Mouse (Mus musculus) forebrain, postnatal 0 days (tissue): ENCODE data around the gene Sh3pxd2a. TPM values are rescaled to one million over a fixed set of nuclear protein-coding genes. Genes with fewer than 3 reads are reported as not detected.

ENCODE experiments used
- ATAC-seq: fragments of 200-750 bp; cut with Nextera tagmentation; 2 replicates; pipeline ENCODE4 v1.8.0; 2017; ENCODE audit warnings: mild to moderate bottlenecking, moderate library complexity
- DNase-seq: peaks from one replicate; pipeline ENCODE4 v3.0.0-alpha.2; 2015
- H3K27ac ChIP-seq: fragments of 300-500 bp; sonication (generic); 2 replicates; pipeline ENCODE4 v1.5.1; 2014; ENCODE audit warnings: low read depth, mild to moderate bottlenecking, antibody characterized with exemption, low read length, moderate library complexity, mixed read lengths
- H3K27me3 ChIP-seq: fragments of 300-500 bp; sonication (generic); 2 replicates; pipeline ENCODE4 v1.6.1; 2014; ENCODE audit warnings: mild to moderate bottlenecking, low read length, mixed read lengths; ENCODE audit not compliant: insufficient read depth
- H3K36me3 ChIP-seq: fragments of 300-500 bp; sonication (generic); 2 replicates; pipeline ENCODE4 v1.6.1; 2014; ENCODE audit warnings: mild to moderate bottlenecking, moderate library complexity; ENCODE audit not compliant: insufficient read depth
- H3K4me1 ChIP-seq: fragments of 300-500 bp; sonication (generic); 2 replicates; pipeline ENCODE4 v1.6.1; 2014; ENCODE audit warnings: antibody characterized with exemption; ENCODE audit not compliant: insufficient read depth
- H3K4me2 ChIP-seq: fragments of 300-500 bp; sonication (generic); 2 replicates; pipeline ENCODE4 v1.6.1; 2014; ENCODE audit warnings: low read depth, mild to moderate bottlenecking, moderate library complexity
- H3K4me3 ChIP-seq: fragments of 300-500 bp; sonication (generic); 2 replicates; pipeline ENCODE4 v1.5.1; 2014; ENCODE audit warnings: low read depth, low read length, mixed read lengths
- H3K9ac ChIP-seq: fragments of 300-500 bp; sonication (generic); 2 replicates; pipeline ENCODE4 v1.6.1; 2014; ENCODE audit warnings: mild to moderate bottlenecking
- H3K9me3 ChIP-seq: fragments of 300-500 bp; sonication (generic); 2 replicates; pipeline ENCODE4 v1.6.1; 2016; ENCODE audit warnings: low read length
- CTCF ChIP-seq: sonication (generic); IDR thresholded peaks from 2 replicates; pipeline ENCODE4 v1.5.1; 2016; ENCODE audit warnings: antibody characterized with exemption, control low read depth, low read depth
- WGBS: fragments of 180-500 bp; shearing (Covaris S2); extraction: QIAGEN DNeasy Blood & Tissue Kit; methylation state at CpG from one replicate; pipeline ENCODE4 v1.1.7; 2014; 5-methylcytosine and 5-hydroxymethylcytosine counted together
- polyA plus RNA-seq: library from polyadenylated mRNA; unstranded; fragments of >200 nt; fragmentation: Nextera tagmentation; extraction: Ambion mirVana; gene quantifications from 2 replicates; pipeline ENCODE4 v1.2.1, GENCODE M21; 2015
- total RNA-seq: library from RNA; depleted of rRNA; stranded (reverse); fragments of >200 nt; gene quantifications from 2 replicates; pipeline ENCODE4 v1.2.3, GENCODE M21; 2014

The Sh3pxd2a gene
- total and polyA plus RNA-seq, 2 experiments from 2014 or later: 1.2 to 20.8 TPM

DNA sequence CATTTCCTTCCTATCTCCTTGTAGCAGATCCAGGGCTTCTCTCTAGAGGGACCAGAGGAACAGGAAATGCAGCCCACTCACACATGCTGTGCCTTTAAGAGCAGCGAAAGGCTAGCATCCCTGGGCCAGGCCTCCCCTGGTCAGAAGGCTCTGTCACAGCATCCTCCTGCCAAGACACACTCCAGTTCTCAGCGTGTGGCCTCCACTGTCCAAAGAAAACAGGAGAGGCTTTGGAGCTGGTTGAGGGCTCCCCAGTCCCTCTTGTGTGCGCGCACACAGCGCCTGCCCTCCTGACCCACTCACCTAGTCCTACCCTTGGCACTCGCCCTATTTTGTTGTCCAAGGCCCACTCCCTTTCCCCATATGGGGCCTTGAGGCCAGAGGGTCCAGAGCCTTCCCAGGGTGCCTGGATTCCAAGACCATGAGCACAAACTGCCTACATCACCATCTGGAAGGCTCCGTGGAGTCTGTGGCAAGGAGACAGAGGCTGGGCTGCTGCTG lies 171.7 kb downstream of the Sh3pxd2a start:
- no peak for DNase-seq
- Histone ChIP-seq H3K27ac (no peak overlapping the region), H3K36me3 (no peaks in the 10 kb centered on the region), H3K4me1 (no peaks in the 10 kb centered on the region), H3K27me3 (no peaks in the 10 kb centered on the region), H3K4me3 (no peak overlapping the region), H3K4me2 (no peak overlapping the region), H3K9ac (no peak overlapping the region), H3K9me3 (no peaks in the 10 kb centered on the region)
- ATAC-seq: no peak
- no peak for TF ChIP-seq CTCF
- 53% methylated on average over 7 of the region's 7 CpGs for WGBS

DNA sequence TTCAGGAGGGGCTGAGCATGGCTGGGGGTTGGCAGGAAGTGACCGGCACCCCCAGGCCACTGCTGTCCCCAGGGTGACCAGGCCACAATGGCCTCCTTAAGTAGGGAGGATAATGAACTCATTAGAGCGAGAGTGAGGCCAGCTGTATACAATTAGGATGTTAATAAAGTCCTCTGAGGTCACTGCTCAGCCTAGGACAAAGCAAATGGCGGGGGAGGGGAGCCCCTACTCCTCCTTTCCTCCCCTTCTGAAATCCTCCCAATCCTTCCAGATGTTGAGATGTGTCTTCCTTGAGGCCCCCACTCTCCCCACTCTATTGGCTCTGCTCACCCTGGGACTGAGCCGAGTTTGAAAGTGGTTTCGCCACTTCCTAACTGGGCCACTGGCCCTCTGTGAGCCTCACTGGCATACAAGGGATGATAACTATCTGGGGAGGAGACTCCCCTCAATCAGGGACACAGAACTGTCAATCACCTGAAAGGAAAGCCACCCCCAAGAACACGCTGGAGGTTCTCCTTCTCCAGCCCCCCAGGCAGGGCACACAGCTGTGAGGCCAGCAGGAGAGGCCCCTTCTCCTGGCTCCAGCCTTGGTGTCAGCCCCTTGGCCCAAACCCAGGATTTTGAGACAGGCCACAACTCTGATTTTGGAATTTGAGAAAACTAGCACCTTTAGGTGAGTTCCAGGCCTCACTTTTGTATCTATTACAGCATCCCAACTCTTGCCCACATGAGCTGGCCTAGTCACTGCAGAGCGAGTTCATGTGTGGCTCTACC lies 172.7 kb downstream of the Sh3pxd2a start:
- no peaks in the 10 kb centered on the region for H3K27me3 ChIP-seq
- no peaks in the 10 kb centered on the region for H3K9me3 ChIP-seq
- no peak overlapping the region for H3K9ac ChIP-seq
- no peak for TF ChIP-seq CTCF
- no peak overlapping the region for H3K4me3 ChIP-seq
- no peak overlapping the region for H3K27ac ChIP-seq
- no peaks in the 10 kb centered on the region for H3K4me1 ChIP-seq
- DNase-seq: no peak
- 47% methylated on average over 7 of the region's 7 CpGs for WGBS
- H3K36me3 ChIP-seq: peaks cover 1% of the 10 kb centered on the region; the same call in 1 of the 2 replicates
- no peak overlapping the region for H3K4me2 ChIP-seq
- ATAC-seq: no peak; the same call in 1 of the 2 replicates

DNA sequence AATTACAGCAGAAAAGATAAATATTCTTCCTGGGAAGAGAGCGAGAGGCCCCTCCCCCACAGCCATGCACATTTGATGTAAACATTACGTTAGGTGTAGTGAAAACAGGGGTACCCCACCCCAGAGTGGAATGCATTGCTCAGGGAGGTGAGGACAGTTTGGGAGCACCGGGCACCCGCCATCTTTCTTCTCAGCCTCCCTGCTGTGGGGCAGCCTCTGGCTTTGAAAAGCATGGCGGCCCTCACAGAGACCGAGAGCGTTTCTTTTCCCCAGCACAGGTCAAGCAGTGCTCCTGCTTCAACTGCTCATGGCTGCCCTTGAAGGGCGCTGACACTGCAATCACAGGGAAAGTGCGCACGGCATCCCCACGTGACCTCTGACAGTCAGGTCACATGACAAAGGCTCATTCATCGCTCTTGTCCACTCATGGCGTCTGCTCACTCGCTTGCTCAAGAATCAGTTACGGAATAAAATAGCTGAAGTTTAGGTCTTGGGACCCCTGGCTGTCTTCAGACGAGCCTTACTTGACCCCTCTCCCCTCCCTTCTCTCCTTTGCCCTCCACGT lies 177.2 kb downstream of the Sh3pxd2a start:
- DNase-seq (no peak), ATAC-seq (no peak)
- Histone ChIP-seq H3K9me3 (no peaks in the 10 kb centered on the region), H3K4me1 (no peaks in the 10 kb centered on the region), H3K27me3 (no peaks in the 10 kb centered on the region), H3K27ac (no peak overlapping the region), H3K9ac (no peak overlapping the region), H3K4me2 (no peak overlapping the region), H3K36me3 (peaks cover 3% of the 10 kb centered on the region; the same call in 1 of the 2 replicates), H3K4me3 (no peak overlapping the region)
- no peak for TF ChIP-seq CTCF
- WGBS: 83% methylated on average over 17 of the region's 17 CpGs

DNA sequence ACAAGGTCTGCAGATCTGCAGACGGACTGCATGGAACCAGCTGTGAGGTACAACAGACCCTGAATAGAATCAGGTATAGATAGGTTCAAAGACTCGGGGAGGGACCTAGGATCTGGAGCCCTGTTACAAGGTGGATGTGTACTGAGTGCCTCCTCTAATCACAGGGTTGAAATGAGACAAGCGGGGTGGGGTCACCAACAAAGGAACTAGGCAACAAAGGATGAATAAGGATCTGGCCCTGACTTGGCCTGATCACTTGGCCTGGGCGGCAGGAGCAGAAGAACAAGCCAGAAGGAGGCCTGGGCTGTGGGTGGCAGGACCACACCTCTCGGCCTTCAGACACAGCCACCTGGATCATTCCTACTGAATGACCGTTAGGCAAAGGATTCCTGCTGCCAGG lies 178.6 kb downstream of the Sh3pxd2a start:
- peaks cover 3% of the 10 kb centered on the region; the same call in 1 of the 2 replicates for H3K36me3 ChIP-seq
- H3K27me3 ChIP-seq: no peaks in the 10 kb centered on the region
- ATAC-seq (no peak), DNase-seq (no peak)
- no peak for TF ChIP-seq CTCF
- no peak overlapping the region for H3K9ac ChIP-seq
- no peaks in the 10 kb centered on the region for H3K4me1 ChIP-seq
- no peak overlapping the region for H3K4me3 ChIP-seq
- H3K9me3 ChIP-seq: no peaks in the 10 kb centered on the region
- H3K4me2 ChIP-seq: no peak overlapping the region
- H3K27ac ChIP-seq: no peak overlapping the region
- 79% methylated on average over 6 of the region's 6 CpGs for WGBS

DNA sequence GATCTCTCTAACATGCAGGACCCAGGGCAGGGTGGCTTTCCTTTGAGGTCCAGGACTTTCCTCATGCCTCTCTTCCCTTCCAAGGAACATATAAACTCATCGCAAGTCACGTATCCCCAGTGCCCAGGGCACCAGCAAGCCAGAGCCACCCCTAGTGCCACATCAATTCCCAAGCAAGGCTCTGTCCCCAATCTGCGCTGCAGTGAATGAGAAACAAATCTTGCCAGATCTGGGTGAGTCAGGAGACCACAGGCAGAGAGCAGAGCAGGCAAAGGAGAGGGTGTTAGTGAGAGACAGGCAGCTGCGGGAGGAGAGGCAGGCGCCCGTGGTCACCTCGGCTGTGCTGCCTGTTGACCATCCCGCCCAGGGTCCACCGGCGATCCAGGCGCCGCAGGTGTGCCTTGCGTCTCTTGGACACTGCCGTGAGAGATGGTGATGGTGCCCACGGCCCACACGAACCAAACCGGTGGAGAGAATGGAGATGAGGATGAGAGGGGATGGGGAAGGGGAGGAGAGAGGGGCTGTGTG lies 181.4 kb downstream of the Sh3pxd2a start:
- Histone ChIP-seq H3K27me3 (no peaks in the 10 kb centered on the region), H3K27ac (no peak overlapping the region), H3K36me3 (peaks cover 3% of the 10 kb centered on the region; the same call in 1 of the 2 replicates), H3K4me2 (no peak overlapping the region), H3K9me3 (no peaks in the 10 kb centered on the region), H3K4me1 (peaks cover 12% of the 10 kb centered on the region; the same call in 1 of the 2 replicates), H3K4me3 (no peak overlapping the region), H3K9ac (no peak overlapping the region)
- DNase-seq: no peak
- no peak for TF ChIP-seq CTCF
- no peak for ATAC-seq
- 97% methylated on average over 17 of the region's 17 CpGs for WGBS

DNA sequence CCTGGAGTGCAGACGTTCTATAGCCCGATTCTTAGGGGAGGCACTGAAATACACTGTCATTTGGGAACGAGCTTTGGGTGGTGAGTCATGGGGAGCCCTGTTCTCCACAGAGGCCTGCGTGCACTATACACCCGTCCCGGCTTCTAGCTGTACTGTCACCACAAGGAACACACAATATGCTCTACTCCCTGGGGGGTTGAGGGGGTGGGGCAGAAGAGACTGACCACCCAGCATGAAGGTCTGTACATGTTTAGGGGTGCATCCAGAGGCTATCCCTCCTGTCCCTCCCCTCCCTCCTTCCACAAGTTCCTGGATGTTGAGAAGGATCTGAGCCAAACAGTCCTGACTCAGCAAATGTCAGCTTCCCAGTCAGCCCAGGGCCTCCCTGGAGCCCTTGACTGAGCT lies 182.1 kb downstream of the Sh3pxd2a start:
- H3K36me3 ChIP-seq: peaks cover 3% of the 10 kb centered on the region; the same call in 1 of the 2 replicates
- no peaks in the 10 kb centered on the region for H3K9me3 ChIP-seq
- H3K4me3 ChIP-seq: no peak overlapping the region
- DNase-seq (no peak), ATAC-seq (no peak)
- no peak overlapping the region for H3K9ac ChIP-seq
- 76% methylated on average over 6 of the region's 6 CpGs for WGBS
- H3K27me3 ChIP-seq: no peaks in the 10 kb centered on the region
- H3K27ac ChIP-seq: no peak overlapping the region
- H3K4me2 ChIP-seq: no peak overlapping the region
- TF ChIP-seq CTCF: no peak
- peaks cover 12% of the 10 kb centered on the region; the same call in 1 of the 2 replicates for H3K4me1 ChIP-seq

DNA sequence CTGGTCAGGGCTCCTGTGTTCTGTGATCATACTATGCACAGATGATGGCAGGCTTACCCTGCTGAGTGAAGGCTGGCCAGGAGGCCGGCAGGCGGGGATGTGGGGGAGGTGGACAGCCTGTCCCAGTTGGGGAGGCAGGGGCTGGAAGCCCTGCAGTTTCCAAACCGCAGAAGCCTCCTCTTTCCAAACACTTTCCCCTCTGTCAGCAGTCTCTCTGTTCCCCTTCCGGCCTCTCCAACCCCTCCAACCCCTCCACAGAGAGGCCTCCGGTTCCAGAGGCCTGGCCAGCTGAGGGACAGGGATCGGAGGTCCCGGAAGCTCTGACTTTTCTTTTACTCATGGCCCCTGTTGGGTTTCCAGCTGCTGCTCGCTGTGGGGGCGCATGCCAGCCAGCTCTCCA lies 183.3 kb downstream of the Sh3pxd2a start:
- ATAC-seq (no peak), DNase-seq (no peak)

More for the DNA sequence above, 183.3 kb downstream of the Sh3pxd2a start:
- Histone ChIP-seq H3K27ac (no peak overlapping the region; the same call in 1 of the 2 replicates), H3K4me2 (no peak overlapping the region), H3K27me3 (no peaks in the 10 kb centered on the region), H3K9ac (no peak overlapping the region), H3K36me3 (peaks cover 2% of the 10 kb centered on the region; the same call in 1 of the 2 replicates), H3K9me3 (no peaks in the 10 kb centered on the region), H3K4me3 (no peak overlapping the region), H3K4me1 (peaks cover 12% of the 10 kb centered on the region; the same call in 1 of the 2 replicates)
- no peak for TF ChIP-seq CTCF
- WGBS: 87% methylated on average over 9 of the region's 9 CpGs
